Mouse (Mus musculus): ENCODE measurements around the gene Dhdds.

Gene Dhdds

GRCm38 (mm10) chr4:133943791-133944190 is 56.9 kb downstream of the Dhdds start:
- no peak for DNase-seq

DNA sequence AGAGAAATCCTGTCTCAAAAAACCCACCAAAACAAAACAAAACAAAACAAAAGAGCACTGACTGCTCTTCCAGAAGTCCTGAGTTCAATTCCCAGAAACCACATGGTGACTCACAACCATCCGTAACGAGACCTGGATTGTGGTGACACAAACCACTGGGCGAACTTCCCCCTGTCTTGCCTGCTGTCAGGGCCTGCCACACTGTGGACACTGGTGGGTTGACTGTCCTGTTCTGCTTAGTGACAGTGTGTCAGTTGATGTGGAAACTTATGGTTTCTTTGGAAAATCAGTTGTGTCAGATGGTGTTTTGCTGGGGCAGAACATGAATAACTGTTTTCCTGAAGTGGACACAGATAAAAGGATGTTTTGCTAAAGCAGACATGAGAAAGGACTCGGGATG is 58.0 kb downstream of the Dhdds start:
- no peak for DNase-seq

DNA sequence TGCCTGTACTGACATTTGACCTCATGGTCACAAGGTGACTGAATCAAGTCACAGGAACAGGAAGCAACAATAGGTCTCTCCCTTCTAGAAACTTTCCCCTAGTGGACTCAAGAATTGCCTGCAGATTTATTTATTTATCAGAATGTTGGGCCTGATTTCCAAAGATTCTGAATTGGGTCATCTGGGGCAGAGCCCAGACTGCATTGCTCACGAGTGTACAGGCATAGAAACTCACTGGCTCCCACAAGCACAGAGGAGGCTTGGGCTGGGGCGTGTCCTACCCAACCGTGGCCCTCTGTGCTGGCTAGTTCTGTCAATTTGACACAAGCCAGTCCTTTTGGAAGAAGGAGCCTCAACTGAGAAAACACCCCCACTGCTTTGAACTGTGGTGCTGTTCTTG is 59.1 kb downstream of the Dhdds start:
- DNase-seq: no peak

GRCm38 (mm10) chr4:133940386-133941260 is 60.1 kb downstream of the Dhdds start:
- no peak for DNase-seq

DNA sequence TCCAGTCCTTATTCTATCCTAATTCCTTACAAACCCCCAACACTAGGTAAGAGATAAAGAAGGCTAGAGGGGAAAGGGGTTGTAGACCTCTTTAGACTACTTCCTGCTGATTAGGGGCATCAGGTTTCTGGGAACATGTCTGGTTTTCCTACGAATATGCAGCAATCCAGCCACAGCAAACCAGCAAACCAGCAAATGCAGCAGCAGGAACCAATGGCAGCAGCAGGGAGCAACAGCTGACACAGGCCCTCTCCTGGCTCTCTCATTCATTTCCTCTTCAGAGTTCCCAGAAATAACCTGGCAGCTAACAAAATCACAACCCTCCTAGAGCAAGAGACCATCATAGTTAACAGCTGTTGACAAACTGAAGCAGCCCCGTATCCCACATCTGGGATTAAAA is 62.6 kb downstream of the Dhdds start:
- DNase-seq: no peak

DNA sequence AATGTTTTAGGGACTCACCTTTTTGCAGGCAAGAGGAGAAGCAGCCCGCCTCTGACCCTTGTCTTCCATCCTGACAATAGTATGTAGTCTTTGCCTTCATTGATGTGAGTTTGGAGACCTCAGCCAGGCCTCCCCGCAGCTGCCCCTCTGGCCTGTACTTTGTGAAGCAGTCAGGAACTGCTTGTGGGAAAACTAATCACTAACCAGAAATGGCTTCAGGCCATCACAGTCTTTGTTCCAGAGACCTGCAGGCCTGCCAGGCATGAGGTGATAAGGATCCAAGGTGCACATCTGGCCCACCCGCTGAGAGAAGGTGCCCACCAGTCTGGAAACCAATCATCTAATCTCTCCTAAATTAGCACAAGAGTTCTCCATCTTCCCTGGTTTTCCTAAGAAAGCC is 68.9 kb downstream of the Dhdds start:
- peak in 1 of 2 experiments; percentile 3 for DNase-seq

DNA sequence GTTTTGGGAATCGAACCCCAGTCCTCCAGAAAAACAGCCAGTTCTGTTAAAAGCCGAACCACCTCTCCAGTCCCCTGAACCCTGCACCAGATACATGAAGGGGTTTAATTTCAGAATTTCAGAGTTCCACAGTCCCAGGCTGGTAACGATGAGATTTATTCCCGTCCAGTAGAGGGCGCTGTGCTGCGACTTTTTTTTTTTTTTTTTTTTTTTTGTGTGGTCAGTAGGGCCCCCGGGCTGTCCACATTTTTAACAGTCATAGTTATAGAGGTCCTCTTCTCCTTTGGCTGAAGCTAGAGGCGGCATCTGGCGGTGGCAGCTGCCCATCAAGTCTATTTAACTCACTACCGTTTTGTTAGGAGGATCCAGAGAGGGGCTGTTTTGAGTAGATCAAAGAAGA is 69.4 kb downstream of the Dhdds start:
- peak in 1 of 2 experiments; percentile 18 for DNase-seq

DNA sequence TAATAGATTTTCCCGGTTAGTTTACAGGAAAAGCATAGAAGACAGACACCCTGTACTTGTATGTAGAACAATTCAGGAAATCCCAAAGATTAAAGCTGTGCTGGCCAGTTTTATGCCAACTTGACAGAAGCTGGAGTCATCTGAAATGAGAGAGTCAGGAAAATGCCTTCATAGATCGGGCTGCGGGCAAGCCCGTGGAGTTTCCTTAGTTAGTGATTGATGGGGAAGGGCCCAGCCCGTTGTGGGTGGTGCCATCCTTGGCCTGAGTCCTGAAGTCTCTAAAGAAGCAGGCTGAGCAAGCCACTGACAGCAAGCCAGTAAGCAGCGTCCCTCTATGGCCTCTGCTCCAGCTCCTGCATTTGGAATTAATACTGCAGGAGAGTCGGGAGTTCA is 71.4 kb downstream of the Dhdds start:
- DNase-seq: no peak

GRCm38 (mm10) chr4:133928576-133929277 is 72.0 kb downstream of the Dhdds start:
- no peak for DNase-seq

- DNase-seq: no peak
Observed at GRCm38 (mm10) chr4:133925204-133925603, 75.5 kb downstream of the Dhdds start.

DNA sequence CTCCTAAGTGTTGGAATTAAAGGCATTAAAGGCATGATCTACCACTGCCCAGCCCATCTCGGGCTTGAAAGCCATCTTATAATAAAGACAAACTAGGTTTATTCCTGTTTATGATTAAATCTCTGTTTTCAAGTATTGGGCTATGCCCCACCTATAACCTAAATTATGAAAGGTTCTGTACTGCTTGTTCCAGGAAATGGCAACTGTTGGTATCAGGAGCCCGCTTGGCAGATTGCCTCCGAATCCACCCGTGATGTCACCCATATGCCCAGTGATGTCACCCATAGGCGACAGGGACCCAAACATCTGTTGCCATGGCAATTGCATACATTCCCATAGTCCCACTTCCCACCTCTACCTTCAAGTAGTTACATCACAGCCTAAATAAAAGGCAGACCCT is 77.0 kb downstream of the Dhdds start:
- no peak for DNase-seq

All from cerebellum, postnatal 36 days (tissue).